Mouse (Mus musculus): ENCODE measurements around the gene Abcc8. TPM values are rescaled to one million over a fixed set of nuclear protein-coding genes. Genes with fewer than 3 reads are reported as not detected.

The Abcc8 gene
- polyA plus RNA-seq, 1 experiment, result 1.3 TPM

DNA sequence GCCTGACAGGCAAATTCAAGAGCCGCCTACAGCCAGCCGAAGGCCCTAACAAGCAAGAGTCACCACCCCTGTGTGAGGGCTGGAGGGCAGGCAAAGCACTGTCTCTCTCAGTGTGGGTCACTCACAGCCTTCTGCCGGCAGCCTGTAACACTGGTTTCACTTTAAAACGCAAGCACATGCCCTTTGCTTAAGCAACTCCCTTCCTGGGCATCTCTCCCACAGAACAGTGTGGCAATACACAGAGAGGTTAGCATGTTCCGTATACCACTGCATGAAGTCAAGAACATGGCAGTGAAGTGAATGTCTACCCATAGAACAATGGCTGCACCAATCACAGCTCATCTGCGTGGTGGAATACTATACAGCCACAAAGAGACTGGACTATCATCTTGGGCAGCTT lies 11.4 kb downstream of the Abcc8 start:
- no peak overlapping the region for H3K27ac ChIP-seq (ENCODE audit: control insufficient read depth, insufficient read depth, low read depth, low read length)

DNA sequence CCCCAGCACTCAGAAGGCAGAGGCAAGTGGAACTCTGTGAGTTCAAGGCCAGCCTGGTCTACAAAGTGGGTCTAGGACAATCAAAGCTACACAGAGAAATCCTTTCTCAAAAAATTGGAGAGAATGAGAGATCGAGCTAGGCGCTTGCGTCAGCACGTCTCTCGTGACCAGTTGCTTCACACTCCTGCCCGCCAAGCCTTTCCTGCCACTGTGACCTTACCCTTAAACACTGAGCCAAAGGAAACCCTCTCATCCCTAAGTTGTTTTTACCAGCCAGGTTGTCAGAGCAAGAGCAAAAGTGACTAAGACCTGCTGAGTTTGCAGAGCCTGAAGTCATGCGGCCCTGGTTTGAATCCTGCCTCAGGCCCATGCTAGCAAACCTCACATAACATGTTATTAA lies 11.9 kb downstream of the Abcc8 start:
- no peaks in the 10 kb centered on the region for H3K4me1 ChIP-seq (ENCODE audit: control insufficient read depth, insufficient read depth, low read length)
- no peaks in the 10 kb centered on the region for H3K27me3 ChIP-seq (ENCODE audit: control insufficient read depth, insufficient read depth, low read length)
- no peak overlapping the region for H3K4me3 ChIP-seq (ENCODE audit: control insufficient read depth, low read depth, low read length)
- no peak overlapping the region for H3K27ac ChIP-seq (ENCODE audit: control insufficient read depth, insufficient read depth, low read depth, low read length)
- TF ChIP-seq POLR2A (IDR thresholded peaks at IDR 0.05; ENCODE audit: control insufficient read depth, low read depth, low read length), result no peak
- no peak for TF ChIP-seq CTCF (IDR thresholded peaks at IDR 0.05; ENCODE audit: control insufficient read depth, insufficient read depth, insufficient replicate concordance, low read depth, low read length)
- H3K36me3 ChIP-seq (ENCODE audit: control insufficient read depth, insufficient read depth, low read length), result no peaks in the 10 kb centered on the region

More for the DNA sequence above, 11.4 kb downstream of the Abcc8 start:
- Histone ChIP-seq H3K4me3 (ENCODE audit: control insufficient read depth, low read depth, low read length) (no peak overlapping the region), H3K27me3 (ENCODE audit: control insufficient read depth, insufficient read depth, low read length) (no peaks in the 10 kb centered on the region), H3K36me3 (ENCODE audit: control insufficient read depth, insufficient read depth, low read length) (no peaks in the 10 kb centered on the region), H3K4me1 (ENCODE audit: control insufficient read depth, insufficient read depth, low read length) (no peaks in the 10 kb centered on the region)
- TF ChIP-seq POLR2A (IDR thresholded peaks at IDR 0.05; ENCODE audit: control insufficient read depth, low read depth, low read length), result no peak
- TF ChIP-seq CTCF (IDR thresholded peaks at IDR 0.05; ENCODE audit: control insufficient read depth, insufficient read depth, insufficient replicate concordance, low read depth, low read length), result no peak

DNA sequence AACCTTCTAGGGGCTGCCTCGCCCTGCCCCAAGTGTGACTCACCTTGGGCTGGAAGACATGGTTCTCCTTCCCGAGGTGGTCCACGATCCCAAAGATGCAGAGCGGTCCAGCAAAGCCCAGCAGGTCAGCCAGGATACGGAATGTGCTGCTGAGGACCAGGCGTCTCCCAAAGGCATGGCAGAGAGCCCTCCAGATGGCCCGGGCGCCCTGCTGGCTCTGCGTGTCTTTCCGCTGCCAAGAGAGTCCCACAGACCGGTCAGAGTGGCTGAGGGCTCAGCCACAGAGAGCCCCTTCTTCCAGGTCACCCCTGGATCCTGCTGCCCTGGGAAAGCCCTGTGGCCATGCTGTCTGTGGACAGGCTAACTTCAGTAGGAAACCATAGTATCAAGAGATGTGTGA lies 14.0 kb downstream of the Abcc8 start:
- no peaks in the 10 kb centered on the region for H3K27me3 ChIP-seq (ENCODE audit: control insufficient read depth, insufficient read depth, low read length)
- no peak for TF ChIP-seq POLR2A (IDR thresholded peaks at IDR 0.05; ENCODE audit: control insufficient read depth, low read depth, low read length)

GRCm38 (mm10) chr7:46162731-46163130 lies 17.1 kb downstream of the Abcc8 start:
- H3K27me3 ChIP-seq (ENCODE audit: control insufficient read depth, insufficient read depth, low read length), result no peaks in the 10 kb centered on the region
- H3K4me3 ChIP-seq (ENCODE audit: control insufficient read depth, low read depth, low read length), result no peak overlapping the region
- H3K27ac ChIP-seq (ENCODE audit: control insufficient read depth, insufficient read depth, low read depth, low read length), result no peak overlapping the region
- TF ChIP-seq CTCF (IDR thresholded peaks at IDR 0.05; ENCODE audit: control insufficient read depth, insufficient read depth, insufficient replicate concordance, low read depth, low read length), result no peak
- TF ChIP-seq POLR2A (IDR thresholded peaks at IDR 0.05; ENCODE audit: control insufficient read depth, low read depth, low read length), result no peak
- peaks cover 2% of the 10 kb centered on the region; the same call in 1 of the 2 replicates for H3K4me1 ChIP-seq (ENCODE audit: control insufficient read depth, insufficient read depth, low read length)
- no peaks in the 10 kb centered on the region for H3K36me3 ChIP-seq (ENCODE audit: control insufficient read depth, insufficient read depth, low read length)

More for the DNA sequence above, 14.0 kb downstream of the Abcc8 start:
- Histone ChIP-seq H3K4me3 (ENCODE audit: control insufficient read depth, low read depth, low read length) (no peak overlapping the region), H3K4me1 (ENCODE audit: control insufficient read depth, insufficient read depth, low read length) (no peaks in the 10 kb centered on the region), H3K36me3 (ENCODE audit: control insufficient read depth, insufficient read depth, low read length) (no peaks in the 10 kb centered on the region), H3K27ac (ENCODE audit: control insufficient read depth, insufficient read depth, low read depth, low read length) (no peak overlapping the region)

- TF ChIP-seq POLR2A (IDR thresholded peaks at IDR 0.05; ENCODE audit: control insufficient read depth, low read depth, low read length) (no peak), CTCF (IDR thresholded peaks at IDR 0.05; ENCODE audit: control insufficient read depth, insufficient read depth, insufficient replicate concordance, low read depth, low read length) (no peak)
- H3K27ac ChIP-seq (ENCODE audit: control insufficient read depth, insufficient read depth, low read depth, low read length), result no peak overlapping the region
- no peak overlapping the region for H3K4me3 ChIP-seq (ENCODE audit: control insufficient read depth, low read depth, low read length)
- no peaks in the 10 kb centered on the region for H3K27me3 ChIP-seq (ENCODE audit: control insufficient read depth, insufficient read depth, low read length)
- H3K36me3 ChIP-seq (ENCODE audit: control insufficient read depth, insufficient read depth, low read length), result no peaks in the 10 kb centered on the region
- H3K4me1 ChIP-seq (ENCODE audit: control insufficient read depth, insufficient read depth, low read length), result peaks cover 4% of the 10 kb centered on the region; the same call in 1 of the 2 replicates
Observed at GRCm38 (mm10) chr7:46162132-46162727, 17.6 kb downstream of the Abcc8 start.

GRCm38 (mm10) chr7:46161615-46162014 lies 18.2 kb downstream of the Abcc8 start:
- Histone ChIP-seq H3K27me3 (ENCODE audit: control insufficient read depth, insufficient read depth, low read length) (no peaks in the 10 kb centered on the region), H3K36me3 (ENCODE audit: control insufficient read depth, insufficient read depth, low read length) (no peaks in the 10 kb centered on the region), H3K27ac (ENCODE audit: control insufficient read depth, insufficient read depth, low read depth, low read length) (no peak overlapping the region), H3K4me1 (ENCODE audit: control insufficient read depth, insufficient read depth, low read length) (peaks cover 4% of the 10 kb centered on the region; the same call in 1 of the 2 replicates), H3K4me3 (ENCODE audit: control insufficient read depth, low read depth, low read length) (no peak overlapping the region)
- TF ChIP-seq POLR2A (IDR thresholded peaks at IDR 0.05; ENCODE audit: control insufficient read depth, low read depth, low read length) (no peak), CTCF (IDR thresholded peaks at IDR 0.05; ENCODE audit: control insufficient read depth, insufficient read depth, insufficient replicate concordance, low read depth, low read length) (no peak)

GRCm38 (mm10) chr7:46157746-46158145 lies 22.1 kb downstream of the Abcc8 start:
- no peak overlapping the region for H3K4me3 ChIP-seq (ENCODE audit: control insufficient read depth, low read depth, low read length)
- no peak for TF ChIP-seq POLR2A (IDR thresholded peaks at IDR 0.05; ENCODE audit: control insufficient read depth, low read depth, low read length)
- TF ChIP-seq CTCF (IDR thresholded peaks at IDR 0.05; ENCODE audit: control insufficient read depth, insufficient read depth, insufficient replicate concordance, low read depth, low read length), result no peak
- no peaks in the 10 kb centered on the region for H3K27me3 ChIP-seq (ENCODE audit: control insufficient read depth, insufficient read depth, low read length)
- H3K4me1 ChIP-seq (ENCODE audit: control insufficient read depth, insufficient read depth, low read length), result peaks cover 4% of the 10 kb centered on the region; the same call in 1 of the 2 replicates
- no peak overlapping the region for H3K27ac ChIP-seq (ENCODE audit: control insufficient read depth, insufficient read depth, low read depth, low read length)
- no peaks in the 10 kb centered on the region for H3K36me3 ChIP-seq (ENCODE audit: control insufficient read depth, insufficient read depth, low read length)

All from testis, adult 2 months (tissue).